Mouse (Mus musculus) telencephalon, adult 2 months (tissue): Measurements from ENCODE around the gene Fam49a.
A peak's percentile ranks its signal among the peaks of the same experiment; 100 is the strongest.

Experiments used
- DNase-seq: peaks from one replicate; pipeline ENCODE4 v3.0.0-alpha.2; 2011; ENCODE audit warnings: low read depth, low spot score

Fam49a gene

GRCm38 (mm10) chr12:12356946-12357345 lies 95.0 kb downstream of the Fam49a start:
- DNase-seq = no peak

- no peak for DNase-seq
Measured at GRCm38 (mm10) chr12:12359923-12360322, 98.0 kb downstream of the Fam49a start.

- no peak for DNase-seq
Measured at GRCm38 (mm10) chr12:12362371-12362770, 100.4 kb downstream of the Fam49a start.

GRCm38 (mm10) chr12:12364201-12364600 lies 102.3 kb downstream of the Fam49a start:
- no peak for DNase-seq

- DNase-seq = peak; percentile 90
Measured at GRCm38 (mm10) chr12:12367423-12367822, 105.5 kb downstream of the Fam49a start.

GRCm38 (mm10) chr12:12373111-12373862 lies 111.3 kb downstream of the Fam49a start:
- DNase-seq = no peak

- DNase-seq = no peak
Measured at GRCm38 (mm10) chr12:12379056-12379455, 117.1 kb downstream of the Fam49a start.

- peak; percentile 28 for DNase-seq
Measured at GRCm38 (mm10) chr12:12389271-12389670, 127.3 kb downstream of the Fam49a start.

GRCm38 (mm10) chr12:12396224-12396623 lies 134.3 kb downstream of the Fam49a start:
- peak; percentile 54 for DNase-seq

GRCm38 (mm10) chr12:12401051-12401465 lies 139.1 kb downstream of the Fam49a start:
- no peak for DNase-seq

GRCm38 (mm10) chr12:12401504-12401903 lies 139.6 kb downstream of the Fam49a start:
- DNase-seq = no peak

GRCm38 (mm10) chr12:12405491-12406110 lies 143.7 kb downstream of the Fam49a start:
- no peak for DNase-seq

GRCm38 (mm10) chr12:12409044-12409443 lies 147.1 kb downstream of the Fam49a start:
- DNase-seq = no peak

GRCm38 (mm10) chr12:12412674-12413073 lies 150.7 kb downstream of the Fam49a start:
- no peak for DNase-seq

- no peak for DNase-seq
Measured at GRCm38 (mm10) chr12:12420423-12420822, 158.5 kb downstream of the Fam49a start.

- DNase-seq = peak; percentile 60
Measured at GRCm38 (mm10) chr12:12420841-12421579, 159.1 kb downstream of the Fam49a start.

GRCm38 (mm10) chr12:12421580-12421878 lies 159.6 kb downstream of the Fam49a start:
- no peak for DNase-seq

GRCm38 (mm10) chr12:12425188-12425587 lies 163.2 kb downstream of the Fam49a start:
- DNase-seq = no peak

- DNase-seq = no peak
Measured at GRCm38 (mm10) chr12:12427285-12427684, 165.3 kb downstream of the Fam49a start.

GRCm38 (mm10) chr12:12428886-12429285 lies 166.9 kb downstream of the Fam49a start:
- DNase-seq = no peak
